Mouse (Mus musculus) spleen, adult 18-20 months (tissue): ENCODE measurements at regions not wholly inside any gene's neighbourhood (a gene's known extent, or its start where the extent isn't known, plus 50 kb on each side); places are given as distances from the start of the nearest gene placed in this dataset.

Source experiments
- DNase-seq, 2 experiments: peaks; one replicate each; pipeline ENCODE4 v3.0.0; 2022; ENCODE audit warnings: mixed read lengths in 2 of 2

GRCm38 (mm10) chr2:51566554-51567246, 60.6 kb upstream of the Tas2r134 start:
- no peak for DNase-seq

- DNase-seq = no peak
Measured at GRCm38 (mm10) chr2:51563881-51564280, 63.4 kb upstream of the Tas2r134 start.

DNA sequence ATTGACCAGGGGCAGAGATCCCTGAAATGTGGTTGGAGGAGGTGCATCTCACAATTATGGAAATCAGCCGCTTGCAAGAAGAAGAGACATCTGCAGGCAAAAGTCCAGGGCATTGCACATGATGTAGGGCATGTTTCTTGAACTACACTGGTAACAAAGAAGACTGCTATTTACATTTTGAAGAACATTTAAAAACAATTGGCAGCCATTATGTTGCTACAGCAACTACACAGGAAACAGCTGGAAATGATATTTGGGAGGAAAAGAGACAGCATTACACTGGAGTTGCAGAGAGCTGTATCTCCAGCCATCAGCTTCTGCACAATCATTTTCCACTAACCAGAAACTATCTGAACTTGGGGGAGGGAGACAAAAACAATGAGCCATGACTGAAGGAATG, 64.1 kb upstream of the Tas2r134 start:
- no peak for DNase-seq

DNA sequence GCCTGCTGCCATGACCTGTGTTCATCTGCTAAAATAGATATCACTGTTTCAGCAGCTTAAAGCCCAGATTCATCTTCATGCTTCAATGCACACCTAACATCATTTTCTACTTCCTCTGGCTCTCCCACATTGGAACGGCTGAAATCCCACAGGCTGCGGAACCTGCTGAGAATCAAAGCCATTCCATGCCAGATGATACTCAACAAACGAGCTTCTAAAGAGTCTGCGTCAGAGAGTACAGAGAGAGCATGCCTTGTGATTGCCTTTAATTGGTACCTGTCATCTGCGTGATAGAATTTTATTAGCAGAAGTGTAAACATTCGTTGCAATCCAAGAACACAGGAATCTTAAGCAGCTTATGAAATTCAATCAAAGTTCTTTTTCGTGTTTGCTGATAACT, 76.4 kb upstream of the Tas2r134 start:
- DNase-seq = no peak

DNA sequence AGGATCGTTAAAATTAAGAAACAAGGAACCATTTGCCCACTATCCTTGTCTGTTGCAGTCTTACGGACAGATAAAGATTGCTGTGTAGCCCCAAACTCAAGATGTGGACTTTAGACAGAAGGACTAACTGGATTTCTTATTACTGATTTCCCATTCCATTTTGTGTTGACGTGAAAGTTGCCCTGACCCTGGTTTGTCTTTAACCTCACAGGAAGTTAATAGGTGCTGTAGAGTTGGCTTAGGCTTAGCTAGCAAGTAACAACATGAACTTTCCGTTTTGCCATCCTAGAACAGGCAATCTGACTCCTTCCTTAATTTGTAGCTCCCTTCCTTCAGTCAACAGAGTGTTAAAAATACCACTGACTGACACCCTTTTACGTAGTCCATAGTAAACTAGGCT, 78.2 kb upstream of the Tas2r134 start:
- DNase-seq = no peak

GRCm38 (mm10) chr2:51546181-51546580, 81.1 kb upstream of the Tas2r134 start:
- no peak for DNase-seq

DNA sequence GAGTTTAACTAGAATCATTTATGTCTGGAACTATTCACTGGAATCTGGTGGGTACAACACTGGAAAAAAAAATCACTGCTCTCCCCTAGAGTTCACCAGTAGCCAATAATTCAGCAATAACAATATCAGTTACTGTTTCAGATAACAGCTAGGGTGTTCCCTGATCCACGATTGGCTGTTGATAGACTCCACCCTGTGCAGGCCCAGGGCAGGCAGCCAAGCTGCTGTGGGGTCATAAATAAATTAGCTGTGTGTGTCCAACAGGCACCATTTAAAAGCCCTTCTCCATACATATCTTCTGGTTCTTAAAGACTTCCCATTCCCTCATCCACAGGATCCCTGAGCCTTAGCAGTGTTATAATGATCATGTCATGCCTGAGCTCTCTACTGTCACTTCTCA, 83.4 kb upstream of the Tas2r134 start:
- DNase-seq = no peak

GRCm38 (mm10) chr2:51542272-51542671, 85.0 kb upstream of the Tas2r134 start:
- peak in 1 of 2 experiments; percentile 4 for DNase-seq

DNA sequence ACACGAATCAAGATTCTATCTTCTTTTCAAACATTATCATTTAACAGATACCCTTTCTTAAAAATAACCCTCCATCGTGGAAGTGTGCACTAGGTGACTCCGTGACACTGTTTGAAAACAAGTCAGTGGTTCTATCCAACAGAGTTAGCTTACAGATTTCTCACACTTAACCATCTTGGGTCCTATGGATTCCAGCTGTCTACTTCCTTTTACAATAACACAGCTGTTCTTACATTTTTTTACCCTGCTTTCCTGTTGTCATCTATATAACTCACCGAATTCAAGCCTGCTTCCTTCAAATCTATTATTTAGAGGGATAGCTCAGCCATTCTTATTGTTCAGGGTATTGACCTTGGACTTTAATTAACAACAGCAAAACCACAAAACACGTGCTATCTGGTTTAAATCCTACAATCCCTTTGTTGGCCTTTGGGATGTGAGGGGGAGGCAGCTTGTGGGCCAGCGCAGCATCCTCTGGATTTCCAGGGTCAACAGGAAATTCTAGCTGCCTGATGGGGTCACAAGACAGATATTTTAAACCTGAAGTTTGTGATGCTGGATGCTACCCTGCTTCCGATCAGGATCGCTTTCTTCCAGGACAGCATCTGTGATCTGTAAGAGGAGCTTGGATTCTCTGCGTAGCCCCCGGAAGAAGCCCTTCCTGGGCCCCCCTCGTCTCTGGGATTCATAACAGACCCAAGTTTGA, 94.4 kb upstream of the Tas2r134 start:
- no peak for DNase-seq

DNA sequence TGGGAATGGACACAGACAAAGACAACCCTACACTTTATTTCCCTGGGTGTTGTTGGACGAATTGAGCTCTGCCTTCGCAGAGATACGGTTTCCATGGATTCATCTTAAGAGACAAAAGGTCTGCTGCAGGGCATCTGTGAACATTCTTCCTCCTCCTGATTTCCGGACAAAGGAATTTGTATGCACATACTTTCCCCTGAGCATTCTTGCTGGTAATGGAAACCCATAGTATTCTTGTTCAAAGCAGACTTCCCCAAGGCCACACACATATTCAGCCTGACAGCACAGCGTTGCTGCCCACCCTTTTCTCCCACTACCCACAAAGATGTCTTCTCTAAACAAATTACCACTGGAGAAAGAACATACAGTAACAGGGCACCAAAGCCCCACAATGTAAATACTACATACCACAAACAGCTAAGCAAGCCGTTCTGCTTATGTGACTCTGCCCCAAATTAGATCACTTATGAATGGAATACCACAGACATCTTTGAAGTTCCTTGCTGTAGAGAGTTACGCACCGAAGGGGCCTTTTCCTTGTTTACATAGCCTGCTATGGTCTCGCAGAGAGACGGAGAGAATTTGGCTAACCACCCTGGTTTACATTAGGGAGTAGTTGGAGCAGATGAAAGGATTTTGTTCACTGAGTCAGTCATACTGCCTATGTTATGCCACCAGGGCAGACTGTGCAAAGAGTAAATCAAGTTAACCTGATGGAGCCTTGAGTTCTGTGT, 96.0 kb upstream of the Tas2r134 start:
- DNase-seq = no peak

DNA sequence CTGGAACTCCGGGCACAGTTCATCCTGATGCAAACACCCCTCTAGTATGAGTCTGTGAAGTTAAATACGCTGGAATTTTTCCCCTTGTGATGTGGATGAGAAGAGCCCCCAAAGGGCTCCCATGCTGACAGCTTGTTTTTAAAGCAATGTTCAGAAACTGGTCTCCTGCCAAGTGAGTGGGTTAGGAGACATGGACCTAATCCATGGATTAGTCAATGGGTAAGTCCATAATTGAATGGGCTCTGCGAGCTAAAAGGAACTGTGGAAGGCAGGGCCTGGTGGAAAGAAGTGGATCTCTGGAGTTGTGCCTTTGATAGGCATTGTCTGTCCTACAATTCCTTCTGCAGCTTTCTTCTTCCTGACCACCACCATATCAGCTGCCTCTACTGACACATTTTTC, 104.5 kb upstream of the Tas2r134 start:
- no peak for DNase-seq

DNA sequence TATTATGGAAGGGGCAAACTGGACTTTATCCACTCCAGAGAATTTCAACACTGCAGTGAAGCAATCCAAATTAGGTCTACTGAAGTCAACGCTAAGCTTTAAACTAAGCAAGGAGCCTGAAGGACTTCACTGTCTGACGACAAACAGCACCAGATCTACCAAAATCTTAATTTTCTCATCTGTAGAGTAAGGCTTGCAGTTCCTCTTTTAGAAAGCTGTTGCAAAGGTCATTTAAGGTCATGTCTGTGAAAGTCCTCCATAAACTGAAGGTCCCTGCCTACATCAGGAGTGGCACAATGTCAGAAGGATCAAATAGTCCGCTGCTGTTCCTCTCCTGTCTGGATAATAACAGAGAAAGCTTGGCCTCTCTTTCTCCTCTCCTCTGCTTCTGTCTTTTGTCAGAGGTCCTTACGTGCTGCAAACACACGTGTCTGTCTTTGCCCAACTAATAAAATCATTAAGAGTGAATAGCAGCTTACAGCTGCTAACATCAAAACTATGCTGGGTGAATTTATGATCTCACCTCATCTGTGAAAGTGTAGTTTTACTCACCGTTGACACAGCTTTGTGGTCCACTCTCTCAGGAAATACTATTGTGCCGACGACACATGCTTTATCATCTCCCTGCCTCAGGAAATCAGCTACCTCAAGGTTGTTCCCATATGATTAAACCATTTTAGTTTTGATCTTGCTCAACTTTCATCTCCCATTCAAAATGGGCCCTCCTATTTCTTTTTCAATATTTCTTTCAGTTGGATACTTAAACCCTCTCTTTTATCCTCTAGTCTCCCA, 117.9 kb upstream of the Tas2r134 start:
- DNase-seq = no peak

- DNase-seq = no peak
Measured at GRCm38 (mm10) chr2:51497896-51498295, 129.4 kb upstream of the Tas2r134 start.

DNA sequence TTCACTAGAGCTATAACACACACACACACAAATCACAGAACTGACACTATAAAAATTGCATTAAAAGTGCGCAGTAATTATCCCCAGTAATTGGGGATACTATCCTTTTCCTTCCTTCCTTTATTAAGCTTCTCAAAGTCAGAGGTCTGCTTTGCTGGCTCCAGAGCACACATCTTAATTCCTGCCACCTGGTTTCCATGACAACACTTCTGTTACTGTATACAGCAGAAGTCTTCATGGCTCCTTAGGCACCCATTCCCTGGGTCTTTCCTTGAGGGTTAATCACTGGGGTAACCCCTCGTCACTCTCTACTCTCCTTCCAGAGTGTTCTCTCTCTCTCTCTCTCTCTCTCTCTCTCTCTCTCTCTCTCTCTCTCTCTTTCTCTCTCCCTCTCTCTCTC, 153.6 kb upstream of the Tas2r134 start:
- no peak for DNase-seq

- no peak for DNase-seq
Measured at GRCm38 (mm10) chr2:51467027-51467694, 160.2 kb upstream of the Tas2r134 start.

- no peak for DNase-seq
Measured at GRCm38 (mm10) chr2:51466003-51466402, 161.3 kb upstream of the Tas2r134 start.

- DNase-seq = no peak
Measured at GRCm38 (mm10) chr2:51465576-51465975, 161.7 kb upstream of the Tas2r134 start.

DNA sequence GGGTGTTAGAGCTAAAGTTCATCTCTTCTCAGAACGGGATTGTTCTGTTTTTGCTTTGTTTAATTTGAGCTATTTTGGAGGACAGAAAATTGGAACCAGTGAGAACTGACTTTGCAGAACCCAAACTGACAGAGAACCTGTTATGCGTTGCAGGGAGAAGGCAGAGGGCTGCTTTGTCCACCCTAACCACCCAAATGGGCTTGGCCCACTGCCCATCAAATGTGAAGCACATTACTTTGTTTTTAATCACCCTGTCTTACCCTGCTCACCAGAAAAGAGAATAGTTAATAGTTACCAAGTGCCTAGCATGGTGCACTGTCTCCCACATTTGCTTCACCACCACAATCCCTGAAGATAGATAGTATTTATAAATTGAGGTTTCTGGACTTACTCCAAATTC, 163.0 kb upstream of the Tas2r134 start:
- DNase-seq = no peak

DNA sequence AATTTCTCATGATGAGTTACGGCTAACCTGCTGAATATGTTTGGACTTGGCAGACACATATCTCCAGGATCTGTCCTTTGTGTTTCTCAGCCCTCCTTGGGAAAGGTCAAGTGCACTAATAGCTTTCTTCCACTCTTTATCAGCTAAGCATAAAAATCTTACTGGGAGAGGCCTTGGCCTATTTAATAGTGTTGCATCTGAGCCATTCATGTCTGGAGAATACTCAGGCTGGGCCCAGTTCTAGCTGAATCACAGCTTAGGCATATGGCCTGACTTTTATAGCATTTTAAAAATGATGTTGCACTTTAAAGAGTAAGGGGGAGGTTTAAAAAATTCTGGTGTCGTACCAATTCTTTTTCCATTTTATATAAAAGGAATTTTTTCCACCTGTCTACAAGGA, 166.4 kb upstream of the Tas2r134 start:
- DNase-seq = no peak

DNA sequence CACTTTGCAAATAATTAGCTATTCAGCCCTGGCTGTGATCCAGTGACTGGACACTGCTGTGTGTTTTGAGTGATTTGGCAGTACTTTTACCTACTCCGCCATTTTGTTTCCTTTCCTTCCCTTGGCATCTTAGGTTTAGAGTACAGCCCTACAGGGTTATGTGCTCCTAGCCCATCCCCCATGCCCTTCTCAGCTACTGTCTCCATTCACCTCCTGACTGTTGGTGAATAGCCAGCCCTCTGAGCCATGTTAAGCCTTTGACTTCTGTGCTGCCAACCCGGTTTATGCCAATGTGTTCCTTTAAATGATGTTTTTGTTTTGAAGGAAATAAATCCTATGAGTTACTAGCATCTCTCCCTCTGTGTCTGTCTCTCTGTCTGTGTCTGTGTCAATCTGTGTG, 167.8 kb upstream of the Tas2r134 start:
- no peak for DNase-seq

GRCm38 (mm10) chr2:51457717-51458116, 169.6 kb upstream of the Tas2r134 start:
- no peak for DNase-seq

DNA sequence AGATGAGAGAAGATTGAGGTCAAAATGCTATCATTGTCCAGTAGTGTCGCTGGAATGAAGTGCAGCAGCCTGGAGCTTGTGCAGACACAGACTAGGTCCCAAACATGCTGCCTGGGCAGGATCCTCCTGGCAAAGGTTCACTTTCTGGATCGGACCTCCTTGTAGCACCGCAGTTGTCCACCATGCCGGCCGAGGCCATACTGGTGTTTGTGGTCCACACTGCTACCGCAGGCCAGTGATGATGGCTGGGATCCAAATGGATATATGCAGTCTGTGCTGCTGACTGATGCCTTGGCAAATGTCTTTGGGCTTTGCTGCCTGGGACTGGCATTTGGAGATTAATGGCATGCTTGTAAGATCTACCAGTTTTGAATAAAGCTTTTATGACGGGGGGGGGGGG, 174.5 kb upstream of the Tas2r134 start:
- no peak for DNase-seq

DNA sequence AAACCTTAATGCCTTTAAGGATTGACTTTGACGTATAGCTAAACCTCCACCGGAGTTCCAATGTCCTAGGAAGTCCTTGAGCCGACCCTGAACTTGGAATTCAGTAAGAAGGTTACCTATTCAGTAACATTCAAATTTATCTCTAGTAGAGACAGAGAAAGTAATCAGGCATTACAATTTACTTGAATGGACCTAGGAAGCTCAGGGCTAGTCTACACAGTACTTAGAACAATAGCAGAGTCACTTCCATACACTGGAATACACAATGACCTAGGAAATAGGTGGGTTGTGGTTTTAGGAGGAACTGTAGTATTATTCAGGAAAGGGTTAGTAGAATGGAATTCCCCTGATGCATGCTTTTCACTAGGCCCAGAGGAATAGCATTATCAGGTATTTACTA, 179.2 kb upstream of the Tas2r134 start:
- DNase-seq = no peak
